Mouse (Mus musculus) liver, adult 2 months (tissue): ENCODE data around the gene Dyrk3. TPM values are rescaled to one million over a fixed set of nuclear protein-coding genes. Genes with fewer than 3 reads are reported as not detected.

Experiments used
- DNase-seq: peaks from one replicate; pipeline ENCODE4 v3.0.0-alpha.2; 2011; ENCODE audit warnings: low read depth, low spot score; ENCODE audit errors: extremely low read depth
- H3K27ac ChIP-seq: fragments of 200-500 bp; replicated peaks from 2 replicates; pipeline ENCODE4 v1.5.1; 2012; ENCODE audit warnings: low read depth, mild to moderate bottlenecking, control low read depth, inconsistent platforms, low read length; ENCODE audit not compliant: insufficient read depth
- H3K27me3 ChIP-seq: fragments of 200-500 bp; 2 replicates; pipeline ENCODE4 v1.6.1; 2012; ENCODE audit warnings: mild to moderate bottlenecking, moderate library complexity, low read length, inconsistent platforms; ENCODE audit not compliant: control insufficient read depth, insufficient read depth
- H3K36me3 ChIP-seq: fragments of 200-500 bp; 2 replicates; pipeline ENCODE4 v1.6.1; 2012; ENCODE audit warnings: low read length, inconsistent platforms; ENCODE audit not compliant: control insufficient read depth, insufficient read depth
- H3K4me1 ChIP-seq: fragments of 200-500 bp; 2 replicates; pipeline ENCODE4 v1.6.1; 2011; ENCODE audit warnings: low read length; ENCODE audit not compliant: control insufficient read depth, insufficient read depth
- H3K4me3 ChIP-seq: fragments of 200-500 bp; 2 replicates; pipeline ENCODE4 v1.5.1; 2011; ENCODE audit warnings: low read depth, mild to moderate bottlenecking, control low read depth, low read length, moderate library complexity; ENCODE audit not compliant: insufficient read depth
- H3K79me2 ChIP-seq: fragments of 200-500 bp; 2 replicates; pipeline ENCODE4 v1.6.1; 2012; ENCODE audit warnings: inconsistent platforms, mild to moderate bottlenecking, low read length, moderate library complexity; ENCODE audit not compliant: control insufficient read depth, insufficient read depth
- H3K9ac ChIP-seq: fragments of 200-500 bp; 2 replicates; pipeline ENCODE4 v1.6.1; 2012; ENCODE audit warnings: low read depth, mild to moderate bottlenecking, control low read depth, inconsistent platforms, low read length
- CTCF ChIP-seq: fragments of 200-500 bp; IDR thresholded peaks from 2 replicates; pipeline ENCODE4 v1.5.1; 2011; ENCODE audit warnings: low read depth, low read length, control low read depth
- POLR2A ChIP-seq: fragments of 200-500 bp; IDR thresholded peaks from 2 replicates; pipeline ENCODE4 v1.6.1; 2011; ENCODE audit warnings: low read length, control low read depth; ENCODE audit not compliant: insufficient read depth; ENCODE audit errors: extremely low read depth
- WGBS: fragments of 180-500 bp; shearing (Covaris S2); methylation state at CpG from one replicate; pipeline ENCODE4 v1.1.7; 2018; 5-methylcytosine and 5-hydroxymethylcytosine counted together
- polyA plus RNA-seq: library from polyadenylated mRNA; depleted of rRNA; stranded (reverse); fragments of >200 nt; gene quantifications from 2 replicates; pipeline ENCODE4 v1.2.3, GENCODE M21; 2012; rRNA removed
- total RNA-seq: library from RNA; depleted of rRNA; stranded (reverse); fragments of >200 nt; gene quantifications from 2 replicates; pipeline ENCODE4 v1.2.3, GENCODE M21; 2014; rRNA removed

The Dyrk3 gene
- 0.87 and 1.3 TPM in 2 replicates for total RNA-seq
- 0.50 and 0.73 TPM in 2 replicates for polyA plus RNA-seq

DNA sequence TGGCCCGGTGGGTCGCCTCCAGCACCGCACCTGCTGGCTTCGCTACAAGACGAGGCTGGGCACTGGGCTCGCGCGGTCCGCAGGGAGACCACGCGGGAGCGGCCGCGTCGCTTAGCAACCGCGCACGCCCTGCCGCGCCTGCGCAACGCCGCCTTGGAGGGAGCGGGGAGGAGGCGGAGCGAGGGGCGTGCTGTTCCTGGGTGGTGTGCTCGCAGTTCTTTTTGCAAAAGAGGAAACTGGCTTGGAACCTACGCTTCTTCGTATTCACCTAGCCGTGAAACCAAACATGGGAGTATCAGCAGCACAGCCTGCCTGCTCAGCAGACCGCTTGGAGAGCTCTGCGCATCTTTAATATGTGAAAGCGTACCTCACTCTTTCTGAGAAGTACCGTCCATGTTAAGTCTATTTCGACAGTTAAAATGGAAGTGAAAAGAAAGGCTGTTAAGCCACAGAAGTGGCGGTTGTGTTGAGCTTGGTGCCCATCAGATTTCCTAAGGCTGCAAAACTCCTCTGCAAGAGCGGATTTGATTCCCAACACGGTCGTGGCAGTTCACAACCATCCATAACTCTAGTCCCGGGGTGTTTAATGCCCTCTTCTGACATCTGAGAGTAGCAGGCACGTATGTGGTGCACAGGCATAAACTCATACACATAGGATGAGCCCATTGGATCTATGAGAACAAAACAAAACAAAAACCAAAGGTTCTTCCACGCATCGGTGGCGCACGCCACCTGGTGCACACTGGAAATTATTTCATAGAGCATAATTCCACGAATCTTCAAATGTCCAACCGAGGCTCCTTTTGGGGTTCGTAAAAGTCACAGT is at the start of gene Dyrk3:
Dyrk3 (minus strand) TSS at position 150 of the 826 bp plus-strand sequence.
- Histone ChIP-seq H3K27me3 (no peaks in the 10 kb centered on the region), H3K4me3 (peak within 1 kb of the TSS; percentile 86), H3K36me3 (no peaks in the 10 kb centered on the region), H3K4me1 (no peaks in the 10 kb centered on the region; the same call in 1 of the 2 replicates), H3K9ac (peak within 1 kb of the TSS; percentile 78), H3K79me2 (no peaks in the 10 kb centered on the region), H3K27ac (peak within 1 kb of the TSS; percentile 77)
- TF ChIP-seq POLR2A = no peak
- TF ChIP-seq CTCF = peak; percentile 69
- 1% methylated on average over 49 of the region's 49 CpGs for WGBS
- DNase-seq = peak; percentile 85

DNA sequence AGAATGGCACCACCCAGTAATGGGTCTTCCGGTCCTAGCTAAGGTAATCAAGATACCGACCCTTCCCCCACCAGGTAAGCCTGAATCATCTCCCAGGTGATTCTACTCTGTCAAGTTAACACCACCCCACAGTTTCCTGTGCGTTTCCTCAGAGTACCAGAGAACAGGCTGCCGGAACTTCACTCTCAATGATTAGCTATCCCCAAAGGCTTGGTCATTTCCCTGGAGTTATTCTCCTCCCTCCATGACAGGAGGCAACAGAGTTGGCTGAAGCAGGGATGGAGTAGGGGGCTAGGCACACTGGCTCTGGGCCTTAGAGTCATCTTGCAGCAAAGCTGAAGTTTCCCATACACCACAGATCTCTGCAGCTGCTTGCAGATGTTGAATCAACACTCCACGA is 49.7 kb upstream of the Dyrk3 start:
- H3K4me3 ChIP-seq = no peak overlapping the region
- 92% methylated on average over 5 of the region's 5 CpGs for WGBS
- TF ChIP-seq POLR2A = no peak
- no peak for TF ChIP-seq CTCF

DNA sequence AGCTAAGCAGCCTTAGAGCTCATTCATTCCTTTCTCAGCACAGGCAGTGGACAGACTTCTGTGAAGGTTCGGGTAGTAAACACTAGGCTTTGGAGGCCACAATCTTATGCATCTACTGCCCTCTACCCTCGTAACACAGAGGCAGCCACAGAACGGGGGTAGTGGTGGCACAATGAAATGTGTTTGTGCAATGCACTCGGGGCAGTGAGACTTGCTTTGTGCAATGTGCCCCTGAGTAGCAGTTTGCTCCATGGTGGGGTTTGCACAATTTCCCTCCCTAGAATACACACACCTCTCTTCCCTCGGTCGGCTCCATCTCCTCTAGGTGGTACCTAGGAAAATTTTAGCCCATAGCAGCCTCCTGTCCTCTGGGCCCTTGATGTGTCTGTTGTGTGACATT is 48.9 kb upstream of the Dyrk3 start:
- Histone ChIP-seq H3K9ac (no peak overlapping the region), H3K27ac (0 out of 2 replicates have a peak overlapping the region, but pooled peaks have one; percentile 2), H3K4me3 (no peak overlapping the region), H3K36me3 (no peaks in the 10 kb centered on the region), H3K4me1 (peaks cover 31% of the 10 kb centered on the region), H3K79me2 (no peaks in the 10 kb centered on the region), H3K27me3 (no peaks in the 10 kb centered on the region)
- DNase-seq = peak; percentile 35
- no peak for TF ChIP-seq POLR2A
- no peak for TF ChIP-seq CTCF
- WGBS = 34% methylated on average over 6 of the region's 6 CpGs

More for the DNA sequence above, 49.7 kb upstream of the Dyrk3 start:
- no peaks in the 10 kb centered on the region for H3K36me3 ChIP-seq
- H3K4me1 ChIP-seq = peaks cover 31% of the 10 kb centered on the region
- no peaks in the 10 kb centered on the region for H3K27me3 ChIP-seq
- no peak overlapping the region for H3K9ac ChIP-seq
- no peak overlapping the region for H3K27ac ChIP-seq
- no peak for DNase-seq
- no peaks in the 10 kb centered on the region; the same call in 1 of the 2 replicates for H3K79me2 ChIP-seq

DNA sequence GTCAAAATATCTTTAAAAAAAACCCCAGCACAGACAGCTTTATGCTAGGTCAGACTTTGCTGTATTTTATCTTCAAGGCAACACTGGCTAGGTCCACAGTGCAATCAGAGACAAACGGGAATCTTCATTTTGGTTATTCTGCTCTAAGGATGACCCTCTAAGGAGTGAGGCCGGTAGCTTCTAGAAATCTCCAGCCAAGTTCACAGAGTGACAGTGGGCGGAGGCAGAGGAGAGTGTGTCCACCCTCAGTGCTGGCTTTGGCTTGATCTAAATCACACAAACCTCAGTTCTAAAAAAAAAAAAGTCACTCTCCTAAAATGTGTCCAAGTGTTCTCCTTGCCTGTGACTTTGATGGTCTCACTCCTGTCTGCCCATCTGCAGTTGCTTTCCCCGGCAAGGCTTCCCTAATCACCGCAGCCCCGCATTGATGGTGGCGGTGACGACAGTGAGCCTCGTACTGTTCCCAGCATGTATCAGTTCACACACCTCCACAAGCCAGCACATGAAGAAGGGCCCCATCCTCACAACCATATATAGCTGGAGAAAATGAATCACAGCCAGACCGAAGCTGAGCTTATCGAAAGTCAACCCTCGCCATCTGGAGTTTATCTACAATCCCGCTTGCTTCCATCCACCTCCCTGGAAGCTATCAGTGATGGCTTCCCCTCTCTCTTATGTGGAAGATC is 47.8 kb upstream of the Dyrk3 start:
- Histone ChIP-seq H3K4me3 (no peak overlapping the region), H3K27ac (peak overlapping the region; percentile 83), H3K9ac (no peak overlapping the region), H3K36me3 (no peaks in the 10 kb centered on the region), H3K79me2 (no peaks in the 10 kb centered on the region), H3K27me3 (no peaks in the 10 kb centered on the region), H3K4me1 (peaks cover 31% of the 10 kb centered on the region)
- TF ChIP-seq POLR2A = no peak
- TF ChIP-seq CTCF = no peak
- peak; percentile 51 for DNase-seq
- WGBS = 69% methylated on average over 13 of the region's 13 CpGs

DNA sequence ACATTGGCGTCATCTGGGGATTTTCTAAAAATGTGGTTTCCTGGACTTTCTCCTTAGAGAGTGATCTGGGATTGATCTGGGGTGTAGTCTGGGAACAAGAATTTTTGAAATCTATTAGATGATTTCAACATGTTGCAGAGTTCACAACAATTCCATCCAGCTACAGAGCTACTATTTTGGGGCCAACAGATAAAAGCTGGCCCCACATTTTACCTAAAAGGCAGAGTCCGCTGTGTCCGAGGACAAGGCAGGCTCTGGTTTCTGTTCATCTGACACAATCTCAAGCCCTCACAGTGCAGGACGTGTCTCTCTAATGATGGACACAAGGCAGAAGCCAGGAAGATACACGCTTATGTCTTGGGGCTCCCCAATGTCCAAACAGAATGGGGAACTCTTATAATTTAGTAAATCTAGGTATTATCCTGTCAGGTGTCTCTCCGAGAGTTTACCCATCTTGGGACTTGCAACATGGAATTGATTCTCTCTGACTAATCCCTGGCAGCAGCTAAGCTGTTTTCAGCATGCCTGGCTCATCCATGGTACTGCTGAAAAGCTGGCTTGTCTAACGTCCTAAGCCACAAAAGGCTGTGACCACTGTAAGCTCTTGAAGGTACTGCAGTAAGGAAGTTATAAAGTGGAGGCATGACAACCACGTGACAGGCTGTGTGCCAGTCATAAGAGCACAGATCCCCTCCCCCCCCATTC is 47.0 kb upstream of the Dyrk3 start:
- H3K9ac ChIP-seq = peak overlapping the region; percentile 27
- peaks cover 31% of the 10 kb centered on the region for H3K4me1 ChIP-seq
- 24% methylated on average over 8 of the region's 8 CpGs for WGBS
- no peaks in the 10 kb centered on the region for H3K79me2 ChIP-seq
- TF ChIP-seq POLR2A = 0 out of 2 replicates have a peak, but pooled peaks have one; percentile 7
- no peak for TF ChIP-seq CTCF
- H3K36me3 ChIP-seq = no peaks in the 10 kb centered on the region; the same call in 1 of the 2 replicates
- peak overlapping the region; percentile 83 for H3K27ac ChIP-seq
- no peaks in the 10 kb centered on the region for H3K27me3 ChIP-seq
- peak; percentile 96 for DNase-seq
- H3K4me3 ChIP-seq = no peak overlapping the region
